Mouse (Mus musculus): ENCODE measurements around the gene Gda. TPM values are rescaled to one million over a fixed set of nuclear protein-coding genes. Genes with fewer than 3 reads are reported as not detected.

Gda gene
- 0.55 and 0.71 TPM in 2 replicates for polyA plus RNA-seq (2015; fragmentation: Nextera tagmentation; extraction: Ambion mirVana)

DNA sequence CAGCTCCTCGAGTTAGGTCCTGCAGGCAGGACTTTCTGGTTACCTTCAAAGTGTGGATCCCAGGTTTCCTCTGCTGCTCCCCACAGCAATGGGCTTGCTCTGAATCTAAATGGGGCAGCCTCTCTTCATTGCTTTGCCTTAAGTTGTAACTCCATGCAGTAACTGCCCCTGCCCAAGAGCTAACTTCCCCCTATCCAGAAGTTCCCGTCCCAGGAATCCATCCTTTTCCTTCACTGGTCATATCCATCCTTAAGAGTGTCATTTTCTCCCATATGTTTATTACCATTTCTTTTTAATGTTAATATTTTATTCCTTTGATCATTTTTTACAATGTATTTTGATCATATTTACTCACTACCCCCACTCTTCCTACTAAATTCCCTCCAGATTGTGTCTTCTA, at the start of gene Gda:
Gda (minus strand) TSS at position 101 of the 400 bp plus-strand sequence.
- H3K27me3 ChIP-seq (replicated peaks; ENCODE audit: control insufficient read depth, insufficient read depth, low read length), result 0 out of 2 replicates have a peak, but pooled peaks cover 3% of the 10 kb centered on the region
- H3K4me2 ChIP-seq (ENCODE audit: low read length), result peak within 1 kb of the TSS; percentile 83
- peaks cover 6% of the 10 kb centered on the region; the same call in 1 of the 2 replicates for H3K9me3 ChIP-seq (ENCODE audit: control insufficient read depth, low read length)
- H3K4me1 ChIP-seq (ENCODE audit: control insufficient read depth, insufficient read depth, low read depth, low read length), result no peaks in the 10 kb centered on the region
- H3K36me3 ChIP-seq (ENCODE audit: control insufficient read depth, insufficient read depth, low read length), result no peaks in the 10 kb centered on the region
- 68% methylated on average over 2 of the region's 2 CpGs for WGBS
- H3K27ac ChIP-seq (ENCODE audit: low read depth, low read length), result no peak within 1 kb of the TSS
- no peak for ATAC-seq
- peak within 1 kb of the TSS; percentile 51 for H3K4me3 ChIP-seq (ENCODE audit: low read length)
- peak within 1 kb of the TSS; percentile 55 for H3K9ac ChIP-seq (ENCODE audit: low read depth, low read length)

DNA sequence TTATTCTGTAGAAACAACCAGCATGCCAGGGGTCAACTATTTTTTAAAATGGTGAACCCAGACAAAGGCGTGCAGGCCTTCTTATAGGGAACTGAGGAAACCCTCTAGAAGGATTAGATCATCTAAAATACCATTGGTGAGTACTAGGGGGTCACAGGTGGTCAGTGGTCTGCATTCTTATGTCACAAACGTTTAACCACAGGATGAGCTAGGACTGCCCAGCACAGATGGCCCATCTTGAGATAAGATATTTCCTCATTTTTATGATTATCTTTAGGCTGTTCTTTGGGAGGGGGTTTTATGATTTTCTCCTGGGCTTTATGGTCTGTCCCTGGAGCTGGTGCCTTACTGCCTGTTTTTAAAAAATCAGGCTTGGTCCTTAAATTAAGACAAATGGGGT, 47.0 kb upstream of the Gda start:
- Histone ChIP-seq H3K9me3 (ENCODE audit: control insufficient read depth, low read length) (no peaks in the 10 kb centered on the region), H3K9ac (ENCODE audit: low read depth, low read length) (no peak overlapping the region), H3K4me1 (ENCODE audit: control insufficient read depth, insufficient read depth, low read depth, low read length) (no peaks in the 10 kb centered on the region), H3K4me3 (ENCODE audit: low read length) (no peak overlapping the region), H3K27me3 (replicated peaks; ENCODE audit: control insufficient read depth, insufficient read depth, low read length) (no peaks in the 10 kb centered on the region), H3K4me2 (ENCODE audit: low read length) (no peak overlapping the region), H3K36me3 (ENCODE audit: control insufficient read depth, insufficient read depth, low read length) (no peaks in the 10 kb centered on the region), H3K27ac (ENCODE audit: low read depth, low read length) (no peak overlapping the region)
- ATAC-seq, result no peak
- 81% methylated on average over 2 of the region's 2 CpGs for WGBS

DNA sequence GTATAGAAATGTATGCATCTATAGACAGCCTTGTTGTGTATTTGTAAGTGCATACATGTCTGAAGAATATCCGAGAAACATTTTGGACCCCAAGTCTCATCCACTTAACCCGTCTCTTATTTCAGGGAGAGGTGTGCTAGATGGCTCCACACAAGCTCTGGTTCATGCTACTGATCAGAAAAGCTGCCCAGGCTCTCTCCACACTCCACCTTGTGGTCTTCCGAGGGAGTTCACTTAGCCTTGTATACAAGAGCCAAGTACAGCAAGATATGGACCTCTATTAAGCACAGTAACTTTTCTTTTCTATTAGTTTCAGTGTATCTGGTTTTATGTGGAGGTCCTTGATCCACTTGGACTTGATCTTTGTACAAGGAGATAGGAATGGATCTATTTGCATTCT, 36.9 kb upstream of the Gda start:
- H3K27ac ChIP-seq (ENCODE audit: low read depth, low read length), result no peak overlapping the region
- WGBS, result 69% methylated on average over 3 of the region's 3 CpGs
- ATAC-seq, result no peak
- H3K9me3 ChIP-seq (ENCODE audit: control insufficient read depth, low read length), result no peaks in the 10 kb centered on the region
- H3K36me3 ChIP-seq (ENCODE audit: control insufficient read depth, insufficient read depth, low read length), result no peaks in the 10 kb centered on the region
- H3K27me3 ChIP-seq (replicated peaks; ENCODE audit: control insufficient read depth, insufficient read depth, low read length), result no peaks in the 10 kb centered on the region
- H3K9ac ChIP-seq (ENCODE audit: low read depth, low read length), result no peak overlapping the region
- no peaks in the 10 kb centered on the region for H3K4me1 ChIP-seq (ENCODE audit: control insufficient read depth, insufficient read depth, low read depth, low read length)
- H3K4me3 ChIP-seq (ENCODE audit: low read length), result no peak overlapping the region
- no peak overlapping the region for H3K4me2 ChIP-seq (ENCODE audit: low read length)

DNA sequence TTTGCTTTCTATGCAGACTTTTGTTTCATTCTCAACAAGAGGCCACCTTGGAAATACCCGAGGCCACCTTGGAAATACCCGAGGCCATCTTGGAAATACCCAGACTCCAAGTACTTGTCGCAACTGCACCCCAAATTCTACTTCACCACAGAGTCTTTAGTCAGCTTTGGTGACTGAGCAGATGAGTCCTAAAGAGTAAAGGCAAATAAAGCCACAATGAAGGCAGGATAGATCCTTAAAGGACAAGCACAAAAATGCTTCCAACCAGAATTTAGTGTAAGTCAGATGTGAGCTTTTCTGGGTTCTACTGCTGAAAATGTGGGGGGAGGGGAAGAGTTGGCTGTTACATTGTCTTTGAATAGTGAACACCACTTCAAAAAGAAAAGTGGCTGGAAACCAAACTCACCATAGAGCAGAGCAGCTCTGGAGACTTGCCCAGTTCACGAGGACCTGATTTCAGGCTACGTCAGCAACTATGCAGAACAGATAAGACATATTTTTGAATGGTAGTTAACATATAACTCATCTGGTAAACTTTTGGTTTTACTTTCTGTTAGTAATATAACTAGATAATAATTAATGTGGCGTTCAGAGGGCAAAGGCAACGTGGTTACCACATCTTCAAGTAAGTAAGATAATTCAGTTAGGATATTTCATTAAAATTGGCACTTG, 34.5 kb upstream of the Gda start:
- H3K36me3 ChIP-seq (ENCODE audit: control insufficient read depth, insufficient read depth, low read length), result no peaks in the 10 kb centered on the region
- no peak overlapping the region for H3K4me2 ChIP-seq (ENCODE audit: low read length)
- H3K4me1 ChIP-seq (ENCODE audit: control insufficient read depth, insufficient read depth, low read depth, low read length), result no peaks in the 10 kb centered on the region
- H3K9me3 ChIP-seq (ENCODE audit: control insufficient read depth, low read length), result no peaks in the 10 kb centered on the region
- no peak overlapping the region for H3K4me3 ChIP-seq (ENCODE audit: low read length)
- no peak for ATAC-seq
- no peak overlapping the region for H3K9ac ChIP-seq (ENCODE audit: low read depth, low read length)
- no peak overlapping the region for H3K27ac ChIP-seq (ENCODE audit: low read depth, low read length)
- H3K27me3 ChIP-seq (replicated peaks; ENCODE audit: control insufficient read depth, insufficient read depth, low read length), result no peaks in the 10 kb centered on the region
- 84% methylated on average over 7 of the region's 7 CpGs for WGBS

DNA sequence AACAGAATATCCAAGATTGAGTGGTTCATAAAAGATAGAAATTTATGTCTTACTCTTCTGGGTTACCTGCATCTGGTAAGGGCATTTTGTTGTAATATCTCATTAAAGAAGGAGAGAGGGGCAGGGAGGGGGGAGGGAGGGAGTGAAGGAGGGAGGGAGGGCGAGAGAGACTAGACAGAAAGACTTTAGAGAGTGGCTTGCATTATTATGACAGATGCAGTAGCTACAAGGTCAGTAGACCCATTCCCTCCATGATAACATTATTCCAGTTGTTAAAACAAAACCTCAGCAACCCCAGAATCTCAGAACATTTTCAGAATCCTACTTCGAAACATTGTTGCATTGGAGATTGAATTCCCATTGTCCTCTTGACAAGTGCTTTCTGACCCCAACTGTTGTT, 33.9 kb upstream of the Gda start:
- ATAC-seq, result no peak
- no peaks in the 10 kb centered on the region for H3K27me3 ChIP-seq (replicated peaks; ENCODE audit: control insufficient read depth, insufficient read depth, low read length)
- no peak overlapping the region for H3K4me2 ChIP-seq (ENCODE audit: low read length)
- H3K4me3 ChIP-seq (ENCODE audit: low read length), result no peak overlapping the region
- no peak overlapping the region for H3K27ac ChIP-seq (ENCODE audit: low read depth, low read length)
- no peaks in the 10 kb centered on the region for H3K9me3 ChIP-seq (ENCODE audit: control insufficient read depth, low read length)
- no peak overlapping the region for H3K9ac ChIP-seq (ENCODE audit: low read depth, low read length)
- H3K36me3 ChIP-seq (ENCODE audit: control insufficient read depth, insufficient read depth, low read length), result no peaks in the 10 kb centered on the region
- WGBS, result 71% methylated on average over 2 of the region's 2 CpGs
- no peaks in the 10 kb centered on the region for H3K4me1 ChIP-seq (ENCODE audit: control insufficient read depth, insufficient read depth, low read depth, low read length)

DNA sequence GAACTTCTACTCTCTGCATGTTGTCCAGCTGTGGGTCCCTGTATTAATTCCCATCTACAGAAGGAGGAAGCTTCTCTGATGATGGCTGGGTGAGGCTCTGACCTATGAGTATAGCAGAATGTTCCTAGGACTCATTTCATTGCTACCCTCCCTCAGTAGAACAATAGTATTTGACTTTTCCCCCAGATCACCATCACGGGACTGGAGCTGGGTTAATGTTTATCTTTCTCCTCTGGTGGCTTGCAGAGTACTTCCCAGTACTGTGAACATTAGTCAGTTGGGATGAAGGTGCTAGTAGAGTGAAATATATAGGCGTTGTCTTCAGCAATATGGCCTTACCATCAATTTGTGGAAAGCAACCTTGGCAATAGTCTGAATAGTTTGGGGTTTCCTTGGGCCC, 31.5 kb upstream of the Gda start:
- no peak overlapping the region for H3K9ac ChIP-seq (ENCODE audit: low read depth, low read length)
- no peaks in the 10 kb centered on the region for H3K4me1 ChIP-seq (ENCODE audit: control insufficient read depth, insufficient read depth, low read depth, low read length)
- H3K4me2 ChIP-seq (ENCODE audit: low read length), result no peak overlapping the region
- H3K9me3 ChIP-seq (ENCODE audit: control insufficient read depth, low read length), result no peaks in the 10 kb centered on the region
- no peak overlapping the region for H3K4me3 ChIP-seq (ENCODE audit: low read length)
- no peak for ATAC-seq
- H3K27ac ChIP-seq (ENCODE audit: low read depth, low read length), result no peak overlapping the region
- H3K27me3 ChIP-seq (replicated peaks; ENCODE audit: control insufficient read depth, insufficient read depth, low read length), result no peaks in the 10 kb centered on the region
- H3K36me3 ChIP-seq (ENCODE audit: control insufficient read depth, insufficient read depth, low read length), result no peaks in the 10 kb centered on the region
- WGBS, result 70% methylated on average over 2 of the region's 2 CpGs

DNA sequence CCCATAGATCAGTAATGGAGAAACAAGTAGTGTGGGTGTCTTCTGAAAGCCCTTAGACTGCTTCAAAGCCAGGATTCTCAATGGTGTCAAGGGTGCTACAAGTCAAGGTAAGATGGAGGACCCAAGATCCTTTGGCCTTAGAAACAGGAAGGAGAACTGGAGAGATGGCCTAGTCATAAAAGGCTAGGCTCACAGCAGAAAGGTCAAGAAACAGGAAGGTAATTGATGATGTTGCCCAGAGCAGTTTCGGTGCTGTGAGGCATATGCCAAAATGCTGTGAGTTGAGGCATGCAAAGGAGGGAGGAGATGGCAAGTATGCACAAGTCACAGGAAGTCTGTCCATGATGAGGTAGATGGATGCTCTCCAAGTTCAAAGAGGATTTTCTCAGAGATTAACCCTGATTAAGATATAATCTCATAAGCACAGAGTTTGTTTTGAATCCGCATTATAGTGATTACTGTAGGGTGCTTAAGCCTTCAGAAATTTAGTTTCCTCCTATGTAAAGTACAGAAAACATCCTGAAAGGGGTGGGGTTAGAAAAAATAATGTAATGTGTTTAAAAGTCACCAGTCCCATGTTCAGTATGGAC, 26.2 kb upstream of the Gda start:
- Histone ChIP-seq H3K4me3 (ENCODE audit: low read length) (no peak overlapping the region), H3K36me3 (ENCODE audit: control insufficient read depth, insufficient read depth, low read length) (no peaks in the 10 kb centered on the region), H3K4me2 (ENCODE audit: low read length) (no peak overlapping the region), H3K27me3 (replicated peaks; ENCODE audit: control insufficient read depth, insufficient read depth, low read length) (no peaks in the 10 kb centered on the region), H3K27ac (ENCODE audit: low read depth, low read length) (no peak overlapping the region), H3K4me1 (ENCODE audit: control insufficient read depth, insufficient read depth, low read depth, low read length) (no peaks in the 10 kb centered on the region), H3K9ac (ENCODE audit: low read depth, low read length) (no peak overlapping the region), H3K9me3 (ENCODE audit: control insufficient read depth, low read length) (no peaks in the 10 kb centered on the region)
- 90% methylated on average over 2 of the region's 2 CpGs for WGBS
- no peak for ATAC-seq

DNA sequence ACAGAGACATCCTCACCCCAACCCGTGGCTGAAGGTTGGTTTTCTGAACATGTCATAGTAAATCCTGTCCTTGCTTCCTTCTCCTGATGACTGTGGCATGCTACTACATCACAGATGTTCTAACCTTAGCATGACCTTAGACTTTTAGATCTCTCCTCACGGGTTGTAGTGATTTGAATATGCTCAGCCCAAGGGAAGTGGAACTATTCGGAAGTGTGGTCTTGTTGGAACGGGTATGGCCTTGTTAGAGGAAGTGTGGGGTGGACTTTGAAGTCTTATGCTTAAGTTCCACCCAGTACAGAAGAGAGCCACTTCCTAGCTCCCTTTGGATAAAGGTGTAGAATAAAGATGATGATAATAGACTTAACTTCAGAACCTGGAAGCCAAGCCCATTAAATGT, 22.6 kb upstream of the Gda start:
- no peaks in the 10 kb centered on the region for H3K4me1 ChIP-seq (ENCODE audit: control insufficient read depth, insufficient read depth, low read depth, low read length)
- no peak overlapping the region for H3K27ac ChIP-seq (ENCODE audit: low read depth, low read length)
- H3K9me3 ChIP-seq (ENCODE audit: control insufficient read depth, low read length), result no peaks in the 10 kb centered on the region
- no peaks in the 10 kb centered on the region for H3K27me3 ChIP-seq (replicated peaks; ENCODE audit: control insufficient read depth, insufficient read depth, low read length)
- H3K4me3 ChIP-seq (ENCODE audit: low read length), result no peak overlapping the region
- no peak for ATAC-seq
- no peak overlapping the region for H3K9ac ChIP-seq (ENCODE audit: low read depth, low read length)
- H3K36me3 ChIP-seq (ENCODE audit: control insufficient read depth, insufficient read depth, low read length), result no peaks in the 10 kb centered on the region
- WGBS, result 84% methylated on average over 4 of the region's 4 CpGs
- H3K4me2 ChIP-seq (ENCODE audit: low read length), result no peak overlapping the region

DNA sequence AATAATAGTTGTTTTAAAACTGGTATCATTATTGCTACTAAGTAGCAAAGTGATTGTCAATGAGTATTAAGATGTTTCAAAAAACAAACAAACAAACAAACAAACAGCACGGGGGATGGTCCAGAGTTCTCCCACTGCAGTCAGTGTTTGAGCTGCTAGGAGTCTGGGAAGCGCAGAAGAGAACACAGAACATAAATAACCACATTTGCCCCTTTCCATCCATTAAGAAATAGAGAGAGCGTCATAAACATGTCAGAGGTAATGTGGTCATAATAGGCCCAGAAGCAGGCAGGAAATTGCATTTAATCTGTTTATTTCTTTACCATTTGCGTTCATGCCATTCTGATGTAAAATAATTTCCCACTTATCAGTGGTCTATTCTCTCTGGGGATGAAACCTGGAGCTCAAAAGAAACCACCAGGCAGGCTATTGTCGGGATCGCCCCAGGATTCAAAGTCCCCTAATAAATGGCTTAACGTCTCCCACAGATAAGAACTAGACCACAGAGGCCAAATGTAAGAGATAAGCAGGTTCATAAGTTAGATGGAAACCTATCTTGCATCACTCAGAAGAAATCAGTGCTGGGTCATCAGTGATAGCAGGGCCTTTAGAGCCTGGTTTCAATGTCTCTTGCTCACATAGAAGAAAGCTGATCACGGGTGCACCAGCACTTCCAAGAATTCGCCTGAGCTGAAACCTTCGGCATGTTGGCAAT, 20.7 kb upstream of the Gda start:
- Histone ChIP-seq H3K9me3 (ENCODE audit: control insufficient read depth, low read length) (no peaks in the 10 kb centered on the region), H3K36me3 (ENCODE audit: control insufficient read depth, insufficient read depth, low read length) (no peaks in the 10 kb centered on the region), H3K4me2 (ENCODE audit: low read length) (no peak overlapping the region), H3K27ac (ENCODE audit: low read depth, low read length) (no peak overlapping the region), H3K4me3 (ENCODE audit: low read length) (no peak overlapping the region), H3K4me1 (ENCODE audit: control insufficient read depth, insufficient read depth, low read depth, low read length) (no peaks in the 10 kb centered on the region), H3K9ac (ENCODE audit: low read depth, low read length) (no peak overlapping the region), H3K27me3 (replicated peaks; ENCODE audit: control insufficient read depth, insufficient read depth, low read length) (no peaks in the 10 kb centered on the region)
- 74% methylated on average over 10 of the region's 10 CpGs for WGBS
- no peak for ATAC-seq

All from hindbrain, embryonic 16.5 days (tissue).